Mouse (Mus musculus): ENCODE results near the gene Tmem45b. TPM values are rescaled to one million over a fixed set of nuclear protein-coding genes. Genes with fewer than 3 reads are reported as not detected.

Gene Tmem45b
- total and polyA plus RNA-seq, 3 experiments: 0.76 to 18.9 (median 1.0) TPM

- Histone ChIP-seq H3K36me3 (ENCODE audit: control insufficient read depth, insufficient read depth, low read length) (no peaks in the 10 kb centered on the region), H3K4me1 (ENCODE audit: control insufficient read depth, insufficient read depth, low read length) (no peaks in the 10 kb centered on the region), H3K9ac (ENCODE audit: low read depth, low read length) (no peak overlapping the region), H3K4me3 (no peak overlapping the region), H3K27ac (no peak overlapping the region), H3K27me3 (ENCODE audit: control insufficient read depth, insufficient read depth, low read length) (no peaks in the 10 kb centered on the region), H3K79me2 (replicated peaks; ENCODE audit: control insufficient read depth, insufficient read depth, low read length) (no peaks in the 10 kb centered on the region)
- TF ChIP-seq CTCF (IDR thresholded peaks at IDR 0.05): peak; percentile 92
- no peak for TF ChIP-seq POLR2A (IDR thresholded peaks at IDR 0.05; ENCODE audit: insufficient read depth, low read depth, low read length)
- TF ChIP-seq EP300 (IDR thresholded peaks at IDR 0.05; ENCODE audit: insufficient read depth, low read depth, low read length): 0 out of 2 replicates have a peak, but pooled peaks have one; percentile 24
- DNase-seq: peak; percentile 41 to 80
- intact Hi-C loops (cut with DNase I): loop anchor here (5.0 to 10.0 kb wide), 2 partner anchors 144 to 248 kb away; no protein-coding TSS in a partner anchor
- 39% methylated on average over 4 of the region's 4 CpGs for WGBS
Measured at GRCm38 (mm10) chr9:31400441-31400840, 63.8 kb downstream of the Tmem45b start.

GRCm38 (mm10) chr9:31387206-31387605 is 77.1 kb downstream of the Tmem45b start:
- TF ChIP-seq EP300 (IDR thresholded peaks at IDR 0.05; ENCODE audit: insufficient read depth, low read depth, low read length): no peak
- peaks cover 3% of the 10 kb centered on the region; the same call in 1 of the 2 replicates for H3K36me3 ChIP-seq (ENCODE audit: control insufficient read depth, insufficient read depth, low read length)
- WGBS: 88% methylated on average over 5 of the region's 5 CpGs
- H3K4me1 ChIP-seq (ENCODE audit: control insufficient read depth, insufficient read depth, low read length): peaks cover 7% of the 10 kb centered on the region
- no peak for DNase-seq
- intact Hi-C loops (cut with DNase I): loop anchor here (5.0 kb wide), 1 partner anchor 105 kb away; the partner anchor contains the start of gene Prdm10
- H3K79me2 ChIP-seq (replicated peaks; ENCODE audit: control insufficient read depth, insufficient read depth, low read length): peaks cover 4% of the 10 kb centered on the region; the same call in 1 of the 2 replicates
- H3K27ac ChIP-seq: no peak overlapping the region
- H3K27me3 ChIP-seq (ENCODE audit: control insufficient read depth, insufficient read depth, low read length): no peaks in the 10 kb centered on the region
- H3K4me3 ChIP-seq: no peak overlapping the region; the same call in 1 of the 2 replicates
- H3K9ac ChIP-seq (ENCODE audit: low read depth, low read length): no peak overlapping the region

DNA sequence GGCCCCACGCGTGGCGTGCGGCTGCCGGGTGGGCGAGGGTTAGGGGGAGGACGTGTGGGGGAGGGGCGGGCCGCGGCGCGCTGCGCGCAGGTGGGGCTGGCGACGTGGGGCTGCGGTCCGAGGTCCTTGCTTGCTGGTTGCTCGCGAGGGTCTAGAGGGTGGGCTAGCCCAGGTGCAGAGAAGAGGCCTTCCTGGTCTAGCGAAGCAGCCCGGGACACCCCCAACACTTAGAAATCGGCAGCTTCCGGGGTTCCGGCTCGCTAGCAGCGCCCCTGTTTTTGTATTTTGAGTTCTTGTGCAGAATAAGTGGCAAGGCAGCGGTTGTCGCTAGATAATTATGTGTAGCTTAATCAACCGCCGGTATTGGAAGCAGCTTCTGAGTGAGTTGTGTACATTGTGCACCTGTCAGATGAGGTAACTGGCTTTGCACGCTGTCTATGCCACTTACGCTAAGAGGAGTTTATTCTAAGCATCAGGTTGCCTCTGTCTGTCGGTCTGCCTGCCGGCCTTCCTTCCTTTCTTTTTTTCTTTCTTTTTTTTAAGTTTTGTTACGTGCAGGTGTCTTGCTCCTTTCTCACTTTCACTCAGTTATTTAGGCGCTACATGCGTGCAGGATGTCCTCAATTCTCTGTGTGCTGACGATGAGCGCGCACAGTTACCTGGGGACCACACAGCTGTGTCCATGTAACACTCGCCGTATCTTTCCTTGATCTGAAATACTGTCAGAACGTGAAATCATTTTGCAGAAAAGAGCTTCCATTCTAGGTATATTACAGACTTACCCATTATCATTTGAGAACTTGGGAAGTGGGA is 77.7 kb downstream of the Tmem45b start:
- Histone ChIP-seq H3K36me3 (ENCODE audit: control insufficient read depth, insufficient read depth, low read length) (no peaks in the 10 kb centered on the region; the same call in 1 of the 2 replicates), H3K27me3 (ENCODE audit: control insufficient read depth, insufficient read depth, low read length) (no peaks in the 10 kb centered on the region), H3K4me3 (peak overlapping the region; percentile 81), H3K27ac (peak overlapping the region; percentile 79), H3K4me1 (ENCODE audit: control insufficient read depth, insufficient read depth, low read length) (peaks cover 7% of the 10 kb centered on the region), H3K9ac (ENCODE audit: low read depth, low read length) (peak overlapping the region; percentile 82), H3K79me2 (replicated peaks; ENCODE audit: control insufficient read depth, insufficient read depth, low read length) (peaks cover 4% of the 10 kb centered on the region; the same call in 1 of the 2 replicates)
- TF ChIP-seq POLR2A (IDR thresholded peaks at IDR 0.05; ENCODE audit: insufficient read depth, low read depth, low read length) (no peak), EP300 (IDR thresholded peaks at IDR 0.05; ENCODE audit: insufficient read depth, low read depth, low read length) (no peak), CTCF (IDR thresholded peaks at IDR 0.05) (no peak)
- WGBS: 8% methylated on average over 44 of the region's 44 CpGs
- no peak for DNase-seq
- intact Hi-C loops (cut with DNase I): loop anchor here (5.0 kb wide), 1 partner anchor 104 kb away; the partner anchor contains the start of gene Prdm10

DNA sequence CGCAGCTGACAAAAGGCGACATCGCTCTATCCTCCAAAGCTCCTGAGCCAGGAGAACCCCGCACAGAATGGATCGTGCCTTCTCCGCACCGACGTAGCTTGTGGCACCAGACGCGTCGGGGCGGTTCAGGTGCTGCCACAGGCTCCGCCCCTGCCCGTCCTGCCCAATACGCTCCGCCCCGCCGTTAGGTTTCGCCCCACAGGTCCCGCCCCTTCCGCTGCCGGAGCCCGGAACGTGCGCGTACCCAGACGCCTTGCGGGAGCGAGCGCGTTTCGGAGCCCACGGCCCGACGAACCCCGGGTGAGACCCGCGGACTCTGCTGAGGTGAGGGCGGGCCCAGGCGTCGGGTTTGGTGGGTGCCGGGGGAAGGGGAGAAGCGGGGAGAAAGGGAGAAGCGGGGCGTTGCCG is 78.3 kb downstream of the Tmem45b start, which contains the start of gene Nfrkb:
Nfrkb (plus strand) TSS at position 246 of the 408 bp plus-strand sequence.
- peak within 1 kb of the TSS; percentile 82 for H3K9ac ChIP-seq (ENCODE audit: low read depth, low read length)
- intact Hi-C loops (cut with DNase I): loop anchor here (5.0 kb wide), 1 partner anchor 104 kb away; the partner anchor contains the start of gene Prdm10
- peaks cover 4% of the 10 kb centered on the region; the same call in 1 of the 2 replicates for H3K79me2 ChIP-seq (replicated peaks; ENCODE audit: control insufficient read depth, insufficient read depth, low read length)
- H3K4me1 ChIP-seq (ENCODE audit: control insufficient read depth, insufficient read depth, low read length): peaks cover 7% of the 10 kb centered on the region
- no peaks in the 10 kb centered on the region for H3K27me3 ChIP-seq (ENCODE audit: control insufficient read depth, insufficient read depth, low read length)
- peak within 1 kb of the TSS; percentile 79 for H3K27ac ChIP-seq
- TF ChIP-seq CTCF (IDR thresholded peaks at IDR 0.05) (no peak), POLR2A (IDR thresholded peaks at IDR 0.05; ENCODE audit: insufficient read depth, low read depth, low read length) (peak; percentile 96), EP300 (IDR thresholded peaks at IDR 0.05; ENCODE audit: insufficient read depth, low read depth, low read length) (0 out of 2 replicates have a peak, but pooled peaks have one; percentile 36)
- WGBS: under 1% methylated on average over 45 of the region's 46 CpGs
- peak; percentile 96 to 97 for DNase-seq
- H3K4me3 ChIP-seq: peak within 1 kb of the TSS; percentile 81
- H3K36me3 ChIP-seq (ENCODE audit: control insufficient read depth, insufficient read depth, low read length): no peaks in the 10 kb centered on the region; the same call in 1 of the 2 replicates

DNA sequence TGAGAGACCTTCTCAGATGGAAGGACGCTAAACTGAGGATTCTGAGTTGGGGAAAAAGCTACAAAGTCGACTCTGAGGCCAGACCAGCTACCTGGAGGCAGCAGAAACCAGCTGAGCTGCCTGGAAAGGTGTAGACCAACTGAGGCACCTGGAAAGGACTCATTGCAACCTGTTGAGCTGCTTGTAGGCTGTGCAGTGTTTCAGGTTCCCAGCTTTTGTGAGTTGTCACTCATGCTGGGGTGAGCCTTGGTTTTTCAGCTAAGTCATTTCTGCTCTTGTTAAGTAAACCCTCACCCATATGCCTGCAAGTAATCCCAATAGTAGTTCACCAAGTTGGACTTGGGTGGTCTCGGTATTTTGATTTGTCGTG is 78.8 kb downstream of the Tmem45b start:
- Histone ChIP-seq H3K79me2 (replicated peaks; ENCODE audit: control insufficient read depth, insufficient read depth, low read length) (peaks cover 4% of the 10 kb centered on the region; the same call in 1 of the 2 replicates), H3K36me3 (ENCODE audit: control insufficient read depth, insufficient read depth, low read length) (no peaks in the 10 kb centered on the region; the same call in 1 of the 2 replicates), H3K27ac (peak overlapping the region; percentile 79), H3K4me3 (peak overlapping the region; percentile 81), H3K9ac (ENCODE audit: low read depth, low read length) (peak overlapping the region; percentile 51), H3K4me1 (ENCODE audit: control insufficient read depth, insufficient read depth, low read length) (peaks cover 7% of the 10 kb centered on the region), H3K27me3 (ENCODE audit: control insufficient read depth, insufficient read depth, low read length) (no peaks in the 10 kb centered on the region)
- DNase-seq: peak in 1 of 2 experiments; percentile 37
- TF ChIP-seq POLR2A (IDR thresholded peaks at IDR 0.05; ENCODE audit: insufficient read depth, low read depth, low read length) (no peak), CTCF (IDR thresholded peaks at IDR 0.05) (no peak), EP300 (IDR thresholded peaks at IDR 0.05; ENCODE audit: insufficient read depth, low read depth, low read length) (no peak)
- WGBS: 14% methylated on average over 4 of the region's 4 CpGs
- intact Hi-C loops (cut with DNase I): loop anchor here (5.0 kb wide), 1 partner anchor 103 kb away; the partner anchor contains the start of gene Prdm10
